Mouse (Mus musculus) limb, embryonic 11.5 days (tissue): ENCODE measurements around the gene Padi2. TPM values are rescaled to one million over a fixed set of nuclear protein-coding genes. Genes with fewer than 3 reads are reported as not detected.

ENCODE experiments used
- ATAC-seq: fragments of 200-750 bp; cut with Nextera tagmentation; 2 replicates; pipeline ENCODE4 v1.8.0; 2017; ENCODE audit warnings: low read depth; ENCODE audit not compliant: insufficient number of reproducible peaks, low FRiP score, low TSS enrichment
- DNase-seq: peaks from one replicate; pipeline ENCODE4 v3.0.0-alpha.2; 2015; ENCODE audit warnings: low spot score
- H3K27ac ChIP-seq: fragments of 300-500 bp; sonication (generic); replicated peaks from 2 replicates; pipeline ENCODE4 v1.5.1; 2014; ENCODE audit warnings: low read depth, mild to moderate bottlenecking, low read length
- H3K27me3 ChIP-seq: fragments of 300-500 bp; sonication (generic); 2 replicates; pipeline ENCODE4 v1.6.1; 2014; ENCODE audit warnings: mild to moderate bottlenecking, low read length, mixed read lengths; ENCODE audit not compliant: control insufficient read depth, insufficient read depth
- H3K36me3 ChIP-seq: fragments of 300-500 bp; sonication (generic); 2 replicates; pipeline ENCODE4 v1.6.1; 2014; ENCODE audit warnings: mild to moderate bottlenecking, low read length, moderate library complexity, mixed read lengths; ENCODE audit not compliant: control insufficient read depth, insufficient read depth
- H3K4me1 ChIP-seq: fragments of 300-500 bp; sonication (generic); 2 replicates; pipeline ENCODE4 v1.6.1; 2014; ENCODE audit warnings: low read length, mixed read lengths; ENCODE audit not compliant: control insufficient read depth, insufficient read depth
- H3K4me2 ChIP-seq: fragments of 300-500 bp; sonication (generic); 2 replicates; pipeline ENCODE4 v1.6.1; 2014; ENCODE audit warnings: low read depth, mild to moderate bottlenecking, moderate library complexity; ENCODE audit not compliant: severe bottlenecking
- H3K4me3 ChIP-seq: fragments of 300-500 bp; sonication (generic); 2 replicates; pipeline ENCODE4 v1.5.1; 2014; ENCODE audit warnings: low read depth, low read length
- H3K9ac ChIP-seq: fragments of 300-500 bp; sonication (generic); 2 replicates; pipeline ENCODE4 v1.6.1; 2014; ENCODE audit warnings: mild to moderate bottlenecking, low read length
- H3K9me3 ChIP-seq: fragments of 300-500 bp; sonication (generic); 2 replicates; pipeline ENCODE4 v1.6.1; 2016; ENCODE audit warnings: low read length; ENCODE audit not compliant: control insufficient read depth
- WGBS: fragments of 180-500 bp; shearing (Covaris S2); extraction: QIAGEN DNeasy Blood & Tissue Kit; methylation state at CpG from one replicate; pipeline ENCODE4 v1.1.7; 2014; 5-methylcytosine and 5-hydroxymethylcytosine counted together
- polyA plus RNA-seq: library from polyadenylated mRNA; unstranded; fragments of >200 nt; fragmentation: Nextera tagmentation; extraction: Ambion mirVana; gene quantifications from 2 replicates; pipeline ENCODE4 v1.2.1, GENCODE M21; 2014

Gene Padi2
- polyA plus RNA-seq, 1 experiment from 2014 or later = 0.17 TPM

- peaks cover 9% of the 10 kb centered on the region for H3K4me1 ChIP-seq
- no peak overlapping the region for H3K27ac ChIP-seq
- no peaks in the 10 kb centered on the region for H3K36me3 ChIP-seq
- 89% methylated on average over 8 of the region's 8 CpGs for WGBS
- no peak for DNase-seq
- H3K9me3 ChIP-seq = no peaks in the 10 kb centered on the region
- H3K27me3 ChIP-seq = no peaks in the 10 kb centered on the region
- no peak overlapping the region for H3K4me2 ChIP-seq
- no peak overlapping the region for H3K9ac ChIP-seq
- H3K4me3 ChIP-seq = no peak overlapping the region
- no peak for ATAC-seq
These were observed 36.2 kb upstream of the Padi2 start for GRCm38 (mm10) chr4:140869945-140870344.

GRCm38 (mm10) chr4:140870876-140871275 is 35.3 kb upstream of the Padi2 start:
- no peak for DNase-seq
- 70% methylated on average over 7 of the region's 7 CpGs for WGBS
- no peaks in the 10 kb centered on the region for H3K36me3 ChIP-seq
- H3K27me3 ChIP-seq = no peaks in the 10 kb centered on the region
- peaks cover 9% of the 10 kb centered on the region for H3K4me1 ChIP-seq
- no peak for ATAC-seq
- H3K4me3 ChIP-seq = no peak overlapping the region
- no peak overlapping the region for H3K4me2 ChIP-seq
- no peak overlapping the region for H3K9ac ChIP-seq
- no peaks in the 10 kb centered on the region for H3K9me3 ChIP-seq
- H3K27ac ChIP-seq = no peak overlapping the region

GRCm38 (mm10) chr4:140871376-140871775 is 34.8 kb upstream of the Padi2 start:
- 75% methylated on average over 3 of the region's 3 CpGs for WGBS
- Histone ChIP-seq H3K4me2 (no peak overlapping the region), H3K27me3 (no peaks in the 10 kb centered on the region), H3K4me3 (no peak overlapping the region), H3K27ac (no peak overlapping the region), H3K4me1 (peaks cover 9% of the 10 kb centered on the region), H3K9me3 (no peaks in the 10 kb centered on the region), H3K9ac (no peak overlapping the region), H3K36me3 (no peaks in the 10 kb centered on the region)
- ATAC-seq (no peak), DNase-seq (no peak)

GRCm38 (mm10) chr4:140871851-140872685 is 34.1 kb upstream of the Padi2 start:
- ATAC-seq = no peak

GRCm38 (mm10) chr4:140872686-140872992 is 33.5 kb upstream of the Padi2 start:
- Histone ChIP-seq H3K4me2 (no peak overlapping the region), H3K4me3 (no peak overlapping the region), H3K27ac (no peak overlapping the region), H3K27me3 (no peaks in the 10 kb centered on the region), H3K9ac (no peak overlapping the region), H3K36me3 (no peaks in the 10 kb centered on the region), H3K9me3 (no peaks in the 10 kb centered on the region), H3K4me1 (peaks cover 9% of the 10 kb centered on the region)
- DNase-seq = no peak
- no peak for ATAC-seq
- 69% methylated on average over 5 of the region's 5 CpGs for WGBS

More at GRCm38 (mm10) chr4:140871851-140872685, 34.1 kb upstream of the Padi2 start:
- WGBS = 82% methylated on average over 8 of the region's 8 CpGs
- H3K36me3 ChIP-seq = no peaks in the 10 kb centered on the region
- no peak overlapping the region for H3K4me2 ChIP-seq
- H3K9me3 ChIP-seq = no peaks in the 10 kb centered on the region
- no peaks in the 10 kb centered on the region for H3K27me3 ChIP-seq
- no peak overlapping the region for H3K4me3 ChIP-seq
- DNase-seq = no peak
- no peak overlapping the region for H3K27ac ChIP-seq
- H3K9ac ChIP-seq = no peak overlapping the region
- H3K4me1 ChIP-seq = peaks cover 9% of the 10 kb centered on the region

- 29% methylated on average over 11 of the region's 11 CpGs for WGBS
- Histone ChIP-seq H3K4me3 (no peak overlapping the region), H3K9ac (no peak overlapping the region), H3K27me3 (no peaks in the 10 kb centered on the region), H3K4me2 (no peak overlapping the region), H3K36me3 (no peaks in the 10 kb centered on the region), H3K4me1 (peaks cover 9% of the 10 kb centered on the region), H3K27ac (no peak overlapping the region), H3K9me3 (no peaks in the 10 kb centered on the region)
- ATAC-seq (no peak), DNase-seq (no peak)
These were observed 33.1 kb upstream of the Padi2 start for GRCm38 (mm10) chr4:140873011-140873410.

- ATAC-seq = no peak
- WGBS = 85% methylated on average over 8 of the region's 8 CpGs
- Histone ChIP-seq H3K36me3 (no peaks in the 10 kb centered on the region), H3K4me1 (no peaks in the 10 kb centered on the region), H3K4me3 (no peak overlapping the region), H3K9ac (no peak overlapping the region), H3K27ac (no peak overlapping the region), H3K9me3 (no peaks in the 10 kb centered on the region), H3K27me3 (no peaks in the 10 kb centered on the region), H3K4me2 (no peak overlapping the region)
- DNase-seq = no peak
These were observed 30.0 kb upstream of the Padi2 start for GRCm38 (mm10) chr4:140876161-140876560.

- Histone ChIP-seq H3K9ac (no peak overlapping the region), H3K4me2 (no peak overlapping the region), H3K9me3 (no peaks in the 10 kb centered on the region), H3K4me1 (no peaks in the 10 kb centered on the region), H3K4me3 (no peak overlapping the region), H3K36me3 (no peaks in the 10 kb centered on the region), H3K27me3 (no peaks in the 10 kb centered on the region), H3K27ac (no peak overlapping the region)
- WGBS = 26% methylated on average over 6 of the region's 6 CpGs
- ATAC-seq (no peak), DNase-seq (no peak)
These were observed 29.5 kb upstream of the Padi2 start for GRCm38 (mm10) chr4:140876681-140877080.

GRCm38 (mm10) chr4:140877441-140877840 is 28.7 kb upstream of the Padi2 start:
- H3K9ac ChIP-seq = no peak overlapping the region
- no peaks in the 10 kb centered on the region for H3K36me3 ChIP-seq
- H3K4me2 ChIP-seq = no peak overlapping the region
- DNase-seq (no peak), ATAC-seq (no peak)
- H3K27ac ChIP-seq = no peak overlapping the region
- H3K4me3 ChIP-seq = no peak overlapping the region
- WGBS = 83% methylated on average over 9 of the region's 9 CpGs
- H3K4me1 ChIP-seq = no peaks in the 10 kb centered on the region
- H3K27me3 ChIP-seq = no peaks in the 10 kb centered on the region
- no peaks in the 10 kb centered on the region; the same call in 1 of the 2 replicates for H3K9me3 ChIP-seq
